Mouse (Mus musculus): ENCODE results near the gene Slc25a36. TPM values are rescaled to one million over a fixed set of nuclear protein-coding genes. Genes with fewer than 3 reads are reported as not detected.

The Slc25a36 gene
- polyA plus RNA-seq, 1 experiment from 2014 or later: 19.6 TPM

DNA sequence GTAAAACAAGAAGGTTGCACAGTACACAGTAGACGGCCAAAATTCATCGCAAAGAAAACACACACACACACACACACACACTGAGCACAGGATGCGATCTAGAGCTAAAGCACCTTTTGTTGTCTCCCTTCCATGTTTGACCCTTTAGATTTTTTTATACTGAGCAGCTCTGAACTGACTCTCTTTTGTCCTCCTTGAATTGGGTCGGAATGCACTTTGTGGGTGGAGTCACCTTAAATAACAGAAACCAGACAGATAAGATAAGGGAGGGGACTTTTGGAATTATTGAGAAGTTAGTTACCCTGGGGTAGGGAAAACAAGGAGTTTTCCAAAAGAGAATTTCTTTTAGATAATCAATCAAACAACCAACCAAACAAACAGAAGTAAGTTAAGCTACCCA, 85.0 kb downstream of the Slc25a36 start:
- peaks cover 32% of the 10 kb centered on the region for H3K27me3 ChIP-seq (replicated peaks)
- H3K4me1 ChIP-seq: no peaks in the 10 kb centered on the region
- no peak overlapping the region for H3K4me3 ChIP-seq
- no peaks in the 10 kb centered on the region for H3K36me3 ChIP-seq
- no peak overlapping the region for H3K4me2 ChIP-seq
- 70% methylated on average over 4 of the region's 4 CpGs for WGBS (ENCODE audit: insufficient replicate concordance)
- H3K27ac ChIP-seq: no peak overlapping the region
- no peak overlapping the region for H3K9ac ChIP-seq
- H3K9me3 ChIP-seq (replicated peaks): no peaks in the 10 kb centered on the region
- ATAC-seq: no peak

Other genes starting within 250 kb of the Slc25a36 start
- gene Pxylp1, start 218.5 kb downstream of the Slc25a36 start, polyA plus RNA-seq (2016; fragmentation: Nextera tagmentation; extraction: Ambion mirVana): 2.1 and 2.2 TPM in 2 replicates
- gene Spsb4, start 92.3 kb downstream of the Slc25a36 start, polyA plus RNA-seq (2016; fragmentation: Nextera tagmentation; extraction: Ambion mirVana): 2.2 and 2.3 TPM in 2 replicates

Data from liver, embryonic 12.5 days (tissue).